Mouse (Mus musculus): ENCODE data around the gene Creb5. TPM values are rescaled to one million over a fixed set of nuclear protein-coding genes. Genes with fewer than 3 reads are reported as not detected.

Gene Creb5
- polyA plus RNA-seq, 1 experiment from 2014 or later, result 10.0 TPM

GRCm38 (mm10) chr6:53306710-53307109 is 19.6 kb downstream of the Creb5 start:
- no peak overlapping the region for H3K9ac ChIP-seq (ENCODE audit: low read length)
- H3K27me3 ChIP-seq (ENCODE audit: control insufficient read depth, insufficient read depth, low read length), result no peaks in the 10 kb centered on the region
- no peak for ATAC-seq (ENCODE audit: insufficient read depth, low FRiP score)
- H3K9me3 ChIP-seq (replicated peaks; ENCODE audit: control insufficient read depth, low read length), result no peaks in the 10 kb centered on the region
- no peak overlapping the region for H3K27ac ChIP-seq (ENCODE audit: low read length)
- 0 out of 2 replicates have a peak, but pooled peaks cover 5% of the 10 kb centered on the region for H3K4me1 ChIP-seq (ENCODE audit: control insufficient read depth, insufficient read depth, low read length)
- H3K4me3 ChIP-seq (replicated peaks; ENCODE audit: low read length), result no peak overlapping the region
- H3K4me2 ChIP-seq (ENCODE audit: low read depth, low read length), result no peak overlapping the region
- no peaks in the 10 kb centered on the region for H3K36me3 ChIP-seq (ENCODE audit: control insufficient read depth, insufficient read depth, low read length)
- 78% methylated on average over 5 of the region's 5 CpGs for WGBS

- Histone ChIP-seq H3K9ac (ENCODE audit: low read length) (no peak overlapping the region), H3K4me1 (ENCODE audit: control insufficient read depth, insufficient read depth, low read length) (0 out of 2 replicates have a peak, but pooled peaks cover 5% of the 10 kb centered on the region), H3K36me3 (ENCODE audit: control insufficient read depth, insufficient read depth, low read length) (no peaks in the 10 kb centered on the region), H3K4me3 (replicated peaks; ENCODE audit: low read length) (no peak overlapping the region), H3K27me3 (ENCODE audit: control insufficient read depth, insufficient read depth, low read length) (no peaks in the 10 kb centered on the region), H3K9me3 (replicated peaks; ENCODE audit: control insufficient read depth, low read length) (no peaks in the 10 kb centered on the region), H3K4me2 (ENCODE audit: low read depth, low read length) (no peak overlapping the region), H3K27ac (ENCODE audit: low read length) (no peak overlapping the region)
- no peak for ATAC-seq (ENCODE audit: insufficient read depth, low FRiP score)
- WGBS, result 37% methylated on average over 6 of the region's 6 CpGs
Measured at GRCm38 (mm10) chr6:53308684-53309083, 21.6 kb downstream of the Creb5 start.

- H3K4me3 ChIP-seq (replicated peaks; ENCODE audit: low read length), result no peak overlapping the region
- 88% methylated on average over 6 of the region's 6 CpGs for WGBS
- no peaks in the 10 kb centered on the region for H3K9me3 ChIP-seq (replicated peaks; ENCODE audit: control insufficient read depth, low read length)
- no peak overlapping the region for H3K4me2 ChIP-seq (ENCODE audit: low read depth, low read length)
- H3K4me1 ChIP-seq (ENCODE audit: control insufficient read depth, insufficient read depth, low read length), result 0 out of 2 replicates have a peak, but pooled peaks cover 1% of the 10 kb centered on the region
- no peaks in the 10 kb centered on the region for H3K36me3 ChIP-seq (ENCODE audit: control insufficient read depth, insufficient read depth, low read length)
- H3K9ac ChIP-seq (ENCODE audit: low read length), result no peak overlapping the region
- ATAC-seq (ENCODE audit: insufficient read depth, low FRiP score), result no peak
- H3K27me3 ChIP-seq (ENCODE audit: control insufficient read depth, insufficient read depth, low read length), result no peaks in the 10 kb centered on the region
- H3K27ac ChIP-seq (ENCODE audit: low read length), result no peak overlapping the region
Measured at GRCm38 (mm10) chr6:53313604-53314003, 26.5 kb downstream of the Creb5 start.

- H3K36me3 ChIP-seq (ENCODE audit: control insufficient read depth, insufficient read depth, low read length), result no peaks in the 10 kb centered on the region
- no peak overlapping the region for H3K27ac ChIP-seq (ENCODE audit: low read length)
- H3K4me3 ChIP-seq (replicated peaks; ENCODE audit: low read length), result no peak overlapping the region
- no peak for ATAC-seq (ENCODE audit: insufficient read depth, low FRiP score)
- H3K4me2 ChIP-seq (ENCODE audit: low read depth, low read length), result no peak overlapping the region
- no peak overlapping the region for H3K9ac ChIP-seq (ENCODE audit: low read length)
- WGBS, result 44% methylated on average over 10 of the region's 10 CpGs
- no peaks in the 10 kb centered on the region for H3K9me3 ChIP-seq (replicated peaks; ENCODE audit: control insufficient read depth, low read length)
- H3K4me1 ChIP-seq (ENCODE audit: control insufficient read depth, insufficient read depth, low read length), result no peaks in the 10 kb centered on the region
- no peaks in the 10 kb centered on the region for H3K27me3 ChIP-seq (ENCODE audit: control insufficient read depth, insufficient read depth, low read length)
Measured at GRCm38 (mm10) chr6:53314126-53314525, 27.1 kb downstream of the Creb5 start.

- H3K4me3 ChIP-seq (replicated peaks; ENCODE audit: low read length), result no peak overlapping the region
Measured at GRCm38 (mm10) chr6:53319543-53320325, 32.7 kb downstream of the Creb5 start.

GRCm38 (mm10) chr6:53337398-53337797 is 50.3 kb downstream of the Creb5 start:
- Histone ChIP-seq H3K36me3 (ENCODE audit: control insufficient read depth, insufficient read depth, low read length) (no peaks in the 10 kb centered on the region), H3K27ac (ENCODE audit: low read length) (no peak overlapping the region), H3K27me3 (ENCODE audit: control insufficient read depth, insufficient read depth, low read length) (no peaks in the 10 kb centered on the region), H3K9me3 (replicated peaks; ENCODE audit: control insufficient read depth, low read length) (no peaks in the 10 kb centered on the region), H3K4me2 (ENCODE audit: low read depth, low read length) (no peak overlapping the region), H3K4me1 (ENCODE audit: control insufficient read depth, insufficient read depth, low read length) (no peaks in the 10 kb centered on the region), H3K4me3 (replicated peaks; ENCODE audit: low read length) (no peak overlapping the region), H3K9ac (ENCODE audit: low read length) (no peak overlapping the region)
- 17% methylated on average over 9 of the region's 9 CpGs for WGBS
- ATAC-seq (ENCODE audit: insufficient read depth, low FRiP score), result 0 out of 2 replicates have a peak, but pooled peaks have one; percentile 29

More at GRCm38 (mm10) chr6:53319543-53320325, 32.7 kb downstream of the Creb5 start:
- Histone ChIP-seq H3K27me3 (ENCODE audit: control insufficient read depth, insufficient read depth, low read length) (no peaks in the 10 kb centered on the region), H3K4me1 (ENCODE audit: control insufficient read depth, insufficient read depth, low read length) (no peaks in the 10 kb centered on the region), H3K9ac (ENCODE audit: low read length) (no peak overlapping the region), H3K9me3 (replicated peaks; ENCODE audit: control insufficient read depth, low read length) (no peaks in the 10 kb centered on the region), H3K27ac (ENCODE audit: low read length) (no peak overlapping the region), H3K4me2 (ENCODE audit: low read depth, low read length) (no peak overlapping the region), H3K36me3 (ENCODE audit: control insufficient read depth, insufficient read depth, low read length) (no peaks in the 10 kb centered on the region)
- no peak for ATAC-seq (ENCODE audit: insufficient read depth, low FRiP score)
- WGBS, result 71% methylated on average over 17 of the region's 17 CpGs

GRCm38 (mm10) chr6:53352311-53352960 is 65.4 kb downstream of the Creb5 start:
- no peaks in the 10 kb centered on the region for H3K36me3 ChIP-seq (ENCODE audit: control insufficient read depth, insufficient read depth, low read length)
- H3K4me3 ChIP-seq (replicated peaks; ENCODE audit: low read length), result no peak overlapping the region
- WGBS, result 86% methylated on average over 9 of the region's 9 CpGs
- H3K4me2 ChIP-seq (ENCODE audit: low read depth, low read length), result no peak overlapping the region
- H3K9ac ChIP-seq (ENCODE audit: low read length), result no peak overlapping the region
- no peaks in the 10 kb centered on the region for H3K27me3 ChIP-seq (ENCODE audit: control insufficient read depth, insufficient read depth, low read length)
- no peak overlapping the region for H3K27ac ChIP-seq (ENCODE audit: low read length)
- ATAC-seq (ENCODE audit: insufficient read depth, low FRiP score), result no peak
- no peaks in the 10 kb centered on the region for H3K9me3 ChIP-seq (replicated peaks; ENCODE audit: control insufficient read depth, low read length)
- no peaks in the 10 kb centered on the region for H3K4me1 ChIP-seq (ENCODE audit: control insufficient read depth, insufficient read depth, low read length)

GRCm38 (mm10) chr6:53356328-53356727 is 69.3 kb downstream of the Creb5 start:
- Histone ChIP-seq H3K4me3 (replicated peaks; ENCODE audit: low read length) (no peak overlapping the region), H3K27ac (ENCODE audit: low read length) (no peak overlapping the region), H3K4me2 (ENCODE audit: low read depth, low read length) (no peak overlapping the region), H3K4me1 (ENCODE audit: control insufficient read depth, insufficient read depth, low read length) (no peaks in the 10 kb centered on the region), H3K27me3 (ENCODE audit: control insufficient read depth, insufficient read depth, low read length) (no peaks in the 10 kb centered on the region), H3K9me3 (replicated peaks; ENCODE audit: control insufficient read depth, low read length) (no peaks in the 10 kb centered on the region), H3K36me3 (ENCODE audit: control insufficient read depth, insufficient read depth, low read length) (no peaks in the 10 kb centered on the region), H3K9ac (ENCODE audit: low read length) (no peak overlapping the region)
- no peak for ATAC-seq (ENCODE audit: insufficient read depth, low FRiP score)
- 87% methylated on average over 1 of the region's 1 CpGs for WGBS

- Histone ChIP-seq H3K9ac (ENCODE audit: low read length) (no peak overlapping the region), H3K27ac (ENCODE audit: low read length) (peak overlapping the region; percentile 55), H3K36me3 (ENCODE audit: control insufficient read depth, insufficient read depth, low read length) (no peaks in the 10 kb centered on the region), H3K4me3 (replicated peaks; ENCODE audit: low read length) (no peak overlapping the region), H3K4me1 (ENCODE audit: control insufficient read depth, insufficient read depth, low read length) (peaks cover 5% of the 10 kb centered on the region; the same call in 1 of the 2 replicates), H3K9me3 (replicated peaks; ENCODE audit: control insufficient read depth, low read length) (no peaks in the 10 kb centered on the region), H3K4me2 (ENCODE audit: low read depth, low read length) (no peak overlapping the region), H3K27me3 (ENCODE audit: control insufficient read depth, insufficient read depth, low read length) (no peaks in the 10 kb centered on the region)
- no peak for ATAC-seq (ENCODE audit: insufficient read depth, low FRiP score)
- WGBS, result 50% methylated on average over 5 of the region's 5 CpGs
Measured at GRCm38 (mm10) chr6:53363535-53363934, 76.5 kb downstream of the Creb5 start.
